Mouse (Mus musculus): ENCODE data around the gene Zfp866. TPM values are rescaled to one million over a fixed set of nuclear protein-coding genes. Genes with fewer than 3 reads are reported as not detected.
A peak's percentile ranks its signal among the peaks of the same experiment; 100 is the strongest.

The Zfp866 gene
- polyA plus RNA-seq, 1 experiment from 2014 or later, result 7.2 TPM

DNA sequence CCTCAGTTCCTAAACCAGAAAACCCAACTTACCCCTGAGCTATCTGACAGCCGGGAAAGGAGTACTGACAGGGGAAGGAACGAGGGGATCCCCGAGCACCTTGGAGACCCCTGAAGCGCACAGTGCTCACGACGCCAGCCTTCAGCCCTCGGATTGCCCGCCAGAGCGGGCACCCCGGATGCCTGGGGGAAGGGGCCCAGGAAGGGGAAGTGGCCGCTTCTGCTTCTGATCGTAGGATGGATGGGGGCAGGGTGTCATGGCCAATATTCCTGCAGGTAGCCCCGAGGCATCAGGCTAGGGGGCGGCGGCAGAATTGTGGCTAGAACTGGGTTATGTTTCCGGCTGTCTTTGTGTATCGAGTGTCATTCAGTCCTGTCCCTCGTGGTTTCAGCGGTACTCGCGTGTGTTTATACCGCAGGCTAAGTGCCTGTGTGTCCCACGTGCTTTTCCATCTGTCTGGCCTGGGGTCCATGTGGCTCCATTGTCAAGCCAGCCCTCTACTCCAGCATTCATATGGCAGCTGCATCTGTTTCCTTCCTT, 18.0 kb upstream of the Zfp866 start:
- no peaks in the 10 kb centered on the region for H3K27me3 ChIP-seq
- H3K9me3 ChIP-seq (replicated peaks), result no peaks in the 10 kb centered on the region
- H3K4me2 ChIP-seq, result peak overlapping the region; percentile 94
- ATAC-seq (ENCODE audit: low read depth) (0 out of 2 replicates have a peak, but pooled peaks have one; percentile 12), DNase-seq (no peak)
- H3K4me3 ChIP-seq (replicated peaks), result peak overlapping the region; percentile 65
- under 1% methylated on average over 23 of the region's 23 CpGs for WGBS (ENCODE audit: insufficient replicate concordance)
- peaks cover 53% of the 10 kb centered on the region for H3K36me3 ChIP-seq
- no peak overlapping the region for H3K27ac ChIP-seq
- H3K4me1 ChIP-seq (replicated peaks), result peaks cover 12% of the 10 kb centered on the region
- H3K9ac ChIP-seq, result peak overlapping the region; percentile 73

DNA sequence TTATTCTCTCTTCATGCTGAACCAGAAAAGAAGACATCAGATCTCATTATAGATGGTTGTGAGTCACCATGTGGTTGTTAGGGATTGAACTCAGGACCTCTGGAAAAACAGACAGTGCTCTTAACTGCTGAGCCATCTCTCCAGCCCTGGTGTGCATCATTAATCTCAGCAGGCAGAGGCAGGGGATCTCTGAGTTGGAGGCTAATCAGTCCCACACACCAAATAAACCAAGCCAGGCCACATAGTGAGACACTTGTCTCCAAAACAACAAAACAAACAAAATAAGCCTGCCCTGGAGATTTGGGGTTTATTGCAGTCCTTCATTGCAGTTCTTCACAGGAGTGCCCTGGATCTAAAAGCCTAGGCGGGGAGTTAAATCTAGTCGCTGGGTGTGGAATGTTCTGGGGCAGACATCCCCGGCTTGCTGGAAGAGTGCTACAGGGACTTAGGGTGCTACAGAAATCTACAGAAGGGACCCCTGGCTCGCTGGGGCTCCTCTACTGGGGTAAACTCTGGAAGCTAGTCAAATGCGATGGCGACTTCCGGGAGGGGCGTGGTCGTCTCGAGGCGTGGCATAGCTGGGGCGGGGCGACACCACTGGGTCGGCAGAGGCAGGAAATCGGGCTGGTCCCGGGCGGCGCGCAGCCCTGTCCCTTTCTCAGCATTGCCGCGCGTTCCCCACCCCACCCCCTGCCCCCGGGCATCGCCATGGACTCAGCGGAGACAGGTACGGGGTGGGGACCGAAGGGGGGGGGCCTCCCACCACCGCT, 17.3 kb upstream of the Zfp866 start, which contains the start of gene Gmip:
Gmip (plus strand) TSS at position 586 of the 770 bp plus-strand sequence.
- Histone ChIP-seq H3K9ac (peak within 1 kb of the TSS; percentile 73), H3K4me3 (replicated peaks) (peak within 1 kb of the TSS; percentile 65), H3K27me3 (no peaks in the 10 kb centered on the region), H3K36me3 (peaks cover 53% of the 10 kb centered on the region), H3K4me1 (replicated peaks) (peaks cover 12% of the 10 kb centered on the region), H3K9me3 (replicated peaks) (no peaks in the 10 kb centered on the region), H3K27ac (no peak within 1 kb of the TSS; the same call in 1 of the 2 replicates), H3K4me2 (peak within 1 kb of the TSS; percentile 94)
- 5% methylated on average over 27 of the region's 28 CpGs for WGBS (ENCODE audit: insufficient replicate concordance)
- ATAC-seq (ENCODE audit: low read depth), result peak; percentile 79
- DNase-seq, result peak; percentile 79

DNA sequence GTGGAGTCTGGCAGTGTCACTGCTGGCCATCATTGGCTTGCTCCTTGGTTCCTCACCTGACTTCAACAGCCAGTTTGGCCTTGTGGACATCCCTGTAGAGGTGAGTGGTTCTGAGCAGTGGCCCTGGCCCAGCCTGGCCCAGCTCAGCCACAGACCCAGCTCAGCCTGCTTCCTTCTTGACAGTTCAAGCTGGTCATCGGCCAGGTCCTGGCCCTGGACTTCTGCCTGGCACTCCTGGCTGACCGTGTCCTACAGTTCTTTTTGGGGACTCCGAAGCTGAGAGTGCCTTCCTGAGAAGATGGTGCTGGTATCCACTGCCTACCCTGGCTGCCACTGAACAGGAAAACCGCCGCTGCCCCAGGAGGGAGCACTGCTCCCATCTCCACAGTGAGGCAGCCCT, 16.3 kb upstream of the Zfp866 start:
- Histone ChIP-seq H3K27ac (no peak overlapping the region), H3K27me3 (no peaks in the 10 kb centered on the region), H3K9ac (no peak overlapping the region), H3K36me3 (peaks cover 63% of the 10 kb centered on the region), H3K4me1 (replicated peaks) (peaks cover 12% of the 10 kb centered on the region), H3K4me2 (no peak overlapping the region), H3K9me3 (replicated peaks) (no peaks in the 10 kb centered on the region), H3K4me3 (replicated peaks) (no peak overlapping the region)
- 87% methylated on average over 5 of the region's 5 CpGs for WGBS (ENCODE audit: insufficient replicate concordance)
- no peak for ATAC-seq (ENCODE audit: low read depth)
- DNase-seq, result no peak

DNA sequence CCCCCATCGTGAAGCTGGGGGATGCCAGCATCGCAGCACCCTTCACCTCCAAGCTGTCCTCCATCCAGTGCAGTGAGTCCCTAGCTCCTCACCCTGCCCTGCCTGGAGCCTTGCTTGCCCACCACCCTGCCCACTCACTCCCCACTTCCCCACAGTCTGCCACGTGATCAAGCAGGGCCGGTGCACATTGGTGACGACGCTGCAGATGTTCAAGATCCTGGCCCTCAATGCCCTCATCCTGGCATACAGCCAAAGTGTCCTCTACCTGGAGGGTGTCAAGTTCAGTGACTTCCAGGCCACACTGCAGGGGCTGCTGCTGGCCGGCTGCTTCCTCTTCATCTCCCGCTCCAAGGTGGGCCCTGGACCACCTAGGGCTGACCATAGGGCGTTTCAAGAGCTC, 14.5 kb upstream of the Zfp866 start:
- no peaks in the 10 kb centered on the region for H3K9me3 ChIP-seq (replicated peaks)
- ATAC-seq (ENCODE audit: low read depth) (no peak), DNase-seq (no peak)
- H3K4me1 ChIP-seq (replicated peaks), result peaks cover 12% of the 10 kb centered on the region
- H3K9ac ChIP-seq, result no peak overlapping the region
- H3K4me3 ChIP-seq (replicated peaks), result no peak overlapping the region
- H3K36me3 ChIP-seq, result peaks cover 78% of the 10 kb centered on the region
- H3K27ac ChIP-seq, result no peak overlapping the region
- 88% methylated on average over 9 of the region's 9 CpGs for WGBS (ENCODE audit: insufficient replicate concordance)
- no peak overlapping the region for H3K4me2 ChIP-seq
- no peaks in the 10 kb centered on the region for H3K27me3 ChIP-seq

DNA sequence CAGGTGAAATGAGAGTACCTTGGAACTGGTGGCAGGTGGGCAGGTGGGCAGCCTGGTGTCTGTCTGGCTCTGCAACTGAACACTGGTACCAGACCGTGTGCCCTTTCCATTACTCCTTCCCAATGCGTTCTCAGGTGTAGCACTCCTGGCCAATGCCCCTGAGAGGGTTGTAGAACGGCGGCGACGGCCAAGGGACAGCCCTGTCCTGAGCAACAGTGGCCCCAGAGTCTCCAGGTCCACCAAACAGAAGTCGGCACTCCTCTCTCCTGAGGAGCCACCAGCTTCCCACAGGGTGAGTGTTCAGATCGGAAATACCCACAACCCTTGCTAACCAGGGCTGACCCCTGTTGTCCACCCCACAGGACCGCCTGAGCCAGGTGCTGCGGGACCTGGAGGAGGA, 14.1 kb upstream of the Zfp866 start:
- no peaks in the 10 kb centered on the region for H3K27me3 ChIP-seq
- no peak overlapping the region for H3K4me2 ChIP-seq
- H3K9me3 ChIP-seq (replicated peaks), result no peaks in the 10 kb centered on the region
- H3K36me3 ChIP-seq, result peaks cover 82% of the 10 kb centered on the region
- DNase-seq (no peak), ATAC-seq (ENCODE audit: low read depth) (no peak)
- H3K27ac ChIP-seq, result no peak overlapping the region
- peaks cover 12% of the 10 kb centered on the region for H3K4me1 ChIP-seq (replicated peaks)
- H3K9ac ChIP-seq, result no peak overlapping the region
- H3K4me3 ChIP-seq (replicated peaks), result no peak overlapping the region
- 84% methylated on average over 10 of the region's 10 CpGs for WGBS (ENCODE audit: insufficient replicate concordance)

DNA sequence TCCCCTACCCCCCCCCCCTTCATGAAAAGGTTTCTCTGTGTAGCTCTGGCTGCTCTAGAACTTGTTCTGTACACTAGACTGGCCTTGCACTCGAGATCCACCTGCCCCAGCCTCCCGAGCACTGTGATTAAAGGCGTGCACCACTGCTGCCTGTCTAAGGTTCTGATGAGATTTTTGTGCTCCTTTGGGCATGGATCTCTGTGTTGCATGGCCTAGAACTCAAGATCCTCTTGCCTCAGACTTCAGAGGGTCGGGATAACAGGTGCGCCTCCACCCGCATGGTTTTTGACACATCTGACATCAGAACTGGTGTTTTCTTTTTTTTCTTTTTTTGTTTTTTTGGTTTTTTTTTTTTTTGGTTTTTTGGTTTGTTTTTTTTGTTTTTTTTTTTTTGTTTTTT, 13.6 kb upstream of the Zfp866 start:
- no peak for ATAC-seq (ENCODE audit: low read depth)
- WGBS (ENCODE audit: insufficient replicate concordance), result 85% methylated on average over 6 of the region's 6 CpGs

DNA sequence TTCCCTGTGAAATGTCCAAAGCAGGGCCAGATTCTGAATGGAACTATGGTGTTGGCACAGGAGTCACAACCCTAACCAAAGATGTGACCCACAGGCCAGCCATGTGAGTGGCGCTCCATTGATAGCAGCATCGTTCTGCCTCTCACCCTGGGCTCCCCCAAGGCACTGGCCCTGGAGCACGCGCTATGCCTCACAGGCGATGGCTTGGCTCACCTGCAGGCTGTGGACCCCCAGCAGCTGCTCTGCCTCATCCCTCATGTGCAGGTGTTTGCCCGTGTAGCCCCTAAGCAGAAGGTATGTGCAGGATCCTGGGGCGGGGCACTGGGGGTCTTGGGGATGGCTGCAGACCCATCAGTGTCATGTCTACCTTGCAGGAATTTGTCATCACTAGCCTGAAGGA, 12.4 kb upstream of the Zfp866 start:
- no peak for DNase-seq
- WGBS (ENCODE audit: insufficient replicate concordance), result 82% methylated on average over 7 of the region's 7 CpGs
- H3K9me3 ChIP-seq (replicated peaks), result no peaks in the 10 kb centered on the region
- no peak for ATAC-seq (ENCODE audit: low read depth)
- H3K27ac ChIP-seq, result no peak overlapping the region
- H3K36me3 ChIP-seq, result peaks cover 99% of the 10 kb centered on the region
- no peak overlapping the region for H3K4me3 ChIP-seq (replicated peaks)
- peaks cover 3% of the 10 kb centered on the region for H3K4me1 ChIP-seq (replicated peaks)
- H3K9ac ChIP-seq, result no peak overlapping the region
- H3K4me2 ChIP-seq, result no peak overlapping the region
- H3K27me3 ChIP-seq, result no peaks in the 10 kb centered on the region

More for the DNA sequence above, 13.6 kb upstream of the Zfp866 start:
- DNase-seq, result no peak
- Histone ChIP-seq H3K4me1 (replicated peaks) (peaks cover 12% of the 10 kb centered on the region), H3K27ac (no peak overlapping the region), H3K9ac (no peak overlapping the region), H3K4me3 (replicated peaks) (no peak overlapping the region), H3K27me3 (no peaks in the 10 kb centered on the region), H3K4me2 (no peak overlapping the region), H3K9me3 (replicated peaks) (no peaks in the 10 kb centered on the region), H3K36me3 (peaks cover 87% of the 10 kb centered on the region)

DNA sequence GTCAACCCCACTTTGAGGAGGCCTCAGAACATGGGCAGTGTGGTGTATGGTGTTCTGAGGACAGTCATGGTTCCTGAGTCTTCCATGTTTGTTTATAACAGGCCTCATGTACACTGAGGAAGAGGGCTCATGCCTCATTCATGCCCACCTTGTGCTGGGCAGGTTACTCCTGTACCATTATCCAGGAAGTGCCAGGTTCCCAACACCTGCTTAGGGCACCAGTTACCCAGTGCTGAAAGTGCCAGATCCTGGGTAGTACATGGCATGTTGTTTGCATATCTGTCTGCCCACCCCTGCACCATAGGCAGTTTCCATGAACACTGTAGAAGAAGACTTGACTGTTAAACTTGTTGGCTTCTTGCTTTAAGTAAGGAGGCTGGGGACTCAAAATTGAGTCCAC, 11.2 kb upstream of the Zfp866 start:
- H3K4me1 ChIP-seq (replicated peaks), result no peaks in the 10 kb centered on the region
- H3K27me3 ChIP-seq, result no peaks in the 10 kb centered on the region
- no peaks in the 10 kb centered on the region for H3K9me3 ChIP-seq (replicated peaks)
- DNase-seq (no peak), ATAC-seq (ENCODE audit: low read depth) (no peak)
- no peak overlapping the region for H3K9ac ChIP-seq
- peaks cover 99% of the 10 kb centered on the region for H3K36me3 ChIP-seq
- H3K4me3 ChIP-seq (replicated peaks), result no peak overlapping the region
- H3K4me2 ChIP-seq, result no peak overlapping the region
- no peak overlapping the region for H3K27ac ChIP-seq

DNA sequence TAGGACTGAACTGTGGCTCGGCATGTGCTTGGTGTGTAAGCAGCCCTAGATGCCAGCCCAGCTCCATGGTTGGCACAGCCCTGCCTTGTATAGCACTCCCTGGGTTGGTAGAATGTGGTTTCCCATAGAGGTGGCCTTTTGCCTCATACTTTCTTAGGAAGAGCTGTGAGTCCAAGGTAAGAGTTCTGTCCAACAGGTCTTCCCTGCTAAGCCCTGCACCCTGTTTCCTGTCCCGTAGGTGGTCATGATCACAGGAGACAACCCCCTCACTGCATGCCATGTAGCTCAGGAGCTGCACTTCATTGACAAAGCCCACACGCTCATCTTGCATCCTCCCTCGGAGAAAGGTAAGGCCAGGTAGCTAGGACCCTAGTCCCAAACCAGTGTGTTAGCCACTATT, 10.8 kb upstream of the Zfp866 start:
- Histone ChIP-seq H3K27me3 (no peaks in the 10 kb centered on the region), H3K4me2 (no peak overlapping the region), H3K9ac (no peak overlapping the region), H3K4me1 (replicated peaks) (no peaks in the 10 kb centered on the region), H3K27ac (no peak overlapping the region), H3K36me3 (peaks cover 99% of the 10 kb centered on the region), H3K4me3 (replicated peaks) (no peak overlapping the region), H3K9me3 (replicated peaks) (no peaks in the 10 kb centered on the region)
- ATAC-seq (ENCODE audit: low read depth) (no peak), DNase-seq (no peak)
- WGBS (ENCODE audit: insufficient replicate concordance), result 82% methylated on average over 4 of the region's 4 CpGs

DNA sequence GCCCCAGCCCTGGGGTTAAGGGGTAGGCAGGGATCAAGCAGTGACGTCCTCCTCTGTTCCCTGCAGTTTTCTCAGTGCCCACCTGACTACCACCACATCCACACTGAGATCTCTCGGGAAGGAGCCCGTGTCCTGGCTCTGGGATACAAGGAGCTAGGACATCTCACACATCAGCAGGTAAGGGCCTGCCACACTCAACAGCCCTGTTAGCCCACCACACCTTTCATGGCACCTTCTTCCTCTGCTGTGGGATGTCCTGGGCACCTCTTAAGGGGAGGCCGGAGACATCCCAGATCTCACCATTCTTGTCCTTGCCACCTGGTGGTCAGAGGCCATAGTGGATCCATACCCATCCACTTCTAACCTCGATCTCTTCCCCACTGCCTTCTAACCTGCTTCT, 9.0 kb upstream of the Zfp866 start:
- WGBS (ENCODE audit: insufficient replicate concordance), result 87% methylated on average over 5 of the region's 5 CpGs
- Histone ChIP-seq H3K4me2 (no peak overlapping the region), H3K9me3 (replicated peaks) (no peaks in the 10 kb centered on the region), H3K27ac (no peak overlapping the region), H3K27me3 (no peaks in the 10 kb centered on the region), H3K4me1 (replicated peaks) (no peaks in the 10 kb centered on the region), H3K9ac (no peak overlapping the region), H3K4me3 (replicated peaks) (no peak overlapping the region), H3K36me3 (peaks cover 99% of the 10 kb centered on the region)
- DNase-seq (no peak), ATAC-seq (ENCODE audit: low read depth) (no peak)

DNA sequence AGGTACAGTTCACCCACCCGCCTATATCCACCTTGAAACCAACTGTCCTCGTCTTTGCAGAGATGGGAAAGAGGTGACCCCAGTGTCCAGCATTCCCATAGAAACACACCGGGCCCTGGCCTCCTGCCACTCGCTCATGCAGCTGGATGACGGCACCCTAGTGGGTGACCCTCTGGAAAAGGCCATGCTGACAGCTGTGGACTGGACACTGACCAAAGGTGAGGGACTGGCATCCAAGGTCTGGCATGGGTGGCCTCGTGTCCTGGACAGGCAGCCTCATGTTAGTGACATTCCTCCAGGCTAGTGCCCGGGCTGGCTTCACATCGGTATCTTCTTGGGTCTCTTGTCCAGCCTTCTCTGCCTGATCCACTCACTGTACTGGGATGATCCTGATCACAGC, 8.3 kb upstream of the Zfp866 start:
- Histone ChIP-seq H3K4me3 (replicated peaks) (no peak overlapping the region), H3K9me3 (replicated peaks) (no peaks in the 10 kb centered on the region), H3K27me3 (no peaks in the 10 kb centered on the region), H3K36me3 (peaks cover 100% of the 10 kb centered on the region), H3K27ac (no peak overlapping the region), H3K4me1 (replicated peaks) (no peaks in the 10 kb centered on the region), H3K4me2 (no peak overlapping the region), H3K9ac (no peak overlapping the region)
- DNase-seq (no peak), ATAC-seq (ENCODE audit: low read depth) (no peak)
- 85% methylated on average over 8 of the region's 8 CpGs for WGBS (ENCODE audit: insufficient replicate concordance)

DNA sequence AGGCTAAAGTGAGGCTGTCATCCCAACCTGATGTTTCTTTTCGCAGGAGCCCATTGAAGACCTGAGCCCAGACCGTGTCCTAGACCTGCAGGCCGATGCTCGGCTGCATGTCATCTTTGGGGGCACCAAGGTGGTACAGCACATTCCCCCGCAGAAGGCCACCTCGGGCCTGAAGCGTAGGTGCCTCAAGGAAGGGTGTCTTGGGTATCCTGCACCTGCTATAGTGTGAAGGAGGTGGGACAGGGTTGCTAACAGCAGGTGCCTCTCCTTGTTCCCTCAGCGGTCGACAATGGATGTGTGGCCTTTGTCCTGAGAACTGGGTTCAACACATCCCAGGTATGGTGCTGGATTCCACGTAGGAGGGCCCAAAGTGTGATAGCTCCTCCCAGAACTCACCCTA, 6.7 kb upstream of the Zfp866 start:
- Histone ChIP-seq H3K9ac (no peak overlapping the region), H3K4me3 (replicated peaks) (no peak overlapping the region), H3K36me3 (peaks cover 94% of the 10 kb centered on the region), H3K4me1 (replicated peaks) (peaks cover 9% of the 10 kb centered on the region), H3K27me3 (no peaks in the 10 kb centered on the region), H3K4me2 (no peak overlapping the region), H3K9me3 (replicated peaks) (no peaks in the 10 kb centered on the region), H3K27ac (no peak overlapping the region)
- DNase-seq (no peak), ATAC-seq (ENCODE audit: low read depth) (no peak)
- 88% methylated on average over 10 of the region's 10 CpGs for WGBS (ENCODE audit: insufficient replicate concordance)

Data from liver, embryonic 13.5 days (tissue).